Mouse (Mus musculus) testis, postnatal 10 days (tissue): ENCODE measurements around the gene Kcnk5.
A peak's percentile ranks its signal among the peaks of the same experiment; 100 is the strongest.

Source experiments
- DNase-seq: peaks from one replicate; pipeline ENCODE4 v3.0.0; 2021; ENCODE audit warnings: low spot score

Kcnk5 gene

DNA sequence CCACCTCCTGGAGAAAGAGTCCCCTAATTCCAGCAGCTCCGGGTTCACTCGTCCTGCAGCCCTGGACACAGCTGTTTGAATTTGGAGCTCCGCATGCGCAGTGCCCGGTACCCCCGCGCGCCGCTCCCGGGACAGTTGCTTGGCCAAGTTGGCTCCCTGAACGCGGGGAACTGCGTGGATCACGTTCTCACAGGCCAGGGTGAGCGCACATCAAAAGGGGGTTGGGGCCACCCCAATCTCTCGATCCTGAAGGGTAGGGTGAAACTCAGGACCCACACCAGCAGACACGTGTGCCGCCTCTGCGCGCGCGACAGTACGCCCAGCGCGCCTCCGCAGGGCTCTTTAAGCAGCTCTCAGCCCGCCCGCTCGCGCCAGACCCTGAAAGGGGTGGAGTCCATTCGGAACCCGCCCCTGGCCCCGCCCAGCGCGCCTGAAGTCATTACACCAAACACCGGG lies at the start of gene Kcnk5:
Gene Kcnk5 (minus strand): TSS at position 344 of the 456 bp plus-strand sequence.
- DNase-seq, result peak; percentile 96

DNA sequence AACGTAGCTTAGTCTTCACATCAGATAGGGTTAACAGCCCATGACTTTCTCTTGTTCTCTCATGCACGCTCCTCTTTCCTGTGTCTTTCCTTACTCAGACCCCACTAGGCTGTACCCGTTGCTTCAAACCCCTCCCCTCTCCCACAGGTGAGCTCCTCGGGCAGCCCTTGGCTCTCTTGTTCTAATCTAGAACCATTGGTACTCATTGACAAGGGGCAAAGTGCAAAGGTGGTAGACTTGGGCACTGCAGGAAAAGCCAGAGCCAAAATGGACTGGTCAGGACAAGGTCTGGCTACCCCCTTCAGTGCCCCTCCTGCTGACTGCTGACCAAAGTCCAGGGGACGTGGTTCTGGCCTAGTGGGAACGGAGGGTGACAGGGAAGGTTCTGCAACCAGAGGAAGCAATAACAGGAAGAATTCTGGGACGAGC lies 48.5 kb upstream of the Kcnk5 start:
- DNase-seq, result no peak

DNA sequence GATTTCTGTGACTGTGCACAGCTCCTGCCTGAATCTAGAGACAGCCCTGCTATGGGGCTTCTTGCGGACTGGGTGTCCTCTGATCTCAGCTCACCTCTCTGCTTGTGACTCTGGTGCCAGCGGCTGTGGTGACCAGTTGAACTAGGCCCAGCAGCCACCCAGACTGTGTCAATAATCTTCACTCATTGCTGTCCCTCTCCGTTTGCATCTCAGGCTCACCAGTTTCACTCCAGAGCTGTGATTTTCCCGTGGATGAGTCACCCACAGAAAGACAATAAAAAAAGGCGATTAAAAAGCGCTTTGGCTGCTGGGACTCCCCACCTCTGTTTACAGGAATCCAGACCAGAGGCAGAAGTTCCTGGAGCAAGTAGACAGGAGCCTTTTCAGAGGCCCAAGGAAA lies 47.8 kb upstream of the Kcnk5 start:
- no peak for DNase-seq

DNA sequence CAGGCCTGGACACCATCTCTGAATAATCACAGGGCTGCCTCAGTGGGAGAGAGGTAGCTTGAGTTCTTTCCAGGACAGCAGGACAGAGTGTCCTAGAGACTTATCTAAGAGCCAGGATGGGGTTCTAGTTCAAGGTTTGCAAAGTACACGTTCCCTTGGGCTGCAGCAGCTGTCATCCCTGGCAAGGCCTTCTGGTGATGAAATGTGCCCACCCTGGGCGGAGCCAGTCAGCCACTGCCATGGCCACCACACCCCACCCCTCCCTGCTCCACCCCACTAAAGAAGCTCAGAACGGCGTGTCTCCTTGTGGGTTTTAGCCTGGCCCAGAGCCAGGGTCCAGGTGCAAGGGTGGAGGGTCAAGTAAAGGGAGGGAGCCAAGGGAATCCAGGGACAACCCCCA lies 46.7 kb upstream of the Kcnk5 start:
- peak; percentile 63 for DNase-seq

- no peak for DNase-seq
Observed at GRCm38 (mm10) chr14:20226982-20227381, 45.4 kb upstream of the Kcnk5 start.

DNA sequence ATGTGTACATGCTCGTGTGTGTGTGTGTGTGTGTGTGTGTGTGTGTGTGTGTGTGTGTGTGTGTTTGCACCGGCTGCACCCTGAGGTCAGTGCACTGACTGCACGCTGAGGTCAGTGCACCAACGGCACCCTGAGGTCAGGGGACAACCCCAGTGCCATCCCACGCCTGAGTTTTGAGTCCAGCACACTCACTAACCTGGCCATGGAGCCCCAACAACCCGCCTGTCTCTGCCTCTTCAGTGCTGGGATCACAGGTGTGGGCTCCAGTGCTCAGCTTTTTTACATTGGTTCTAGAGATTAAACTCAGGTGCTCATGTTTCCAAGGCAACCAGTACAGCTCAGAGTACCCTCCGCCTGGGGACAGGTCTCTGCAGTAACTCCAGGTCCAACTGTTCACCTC lies 44.9 kb upstream of the Kcnk5 start:
- no peak for DNase-seq

GRCm38 (mm10) chr14:20225525-20225924 lies 43.9 kb upstream of the Kcnk5 start:
- DNase-seq, result no peak

DNA sequence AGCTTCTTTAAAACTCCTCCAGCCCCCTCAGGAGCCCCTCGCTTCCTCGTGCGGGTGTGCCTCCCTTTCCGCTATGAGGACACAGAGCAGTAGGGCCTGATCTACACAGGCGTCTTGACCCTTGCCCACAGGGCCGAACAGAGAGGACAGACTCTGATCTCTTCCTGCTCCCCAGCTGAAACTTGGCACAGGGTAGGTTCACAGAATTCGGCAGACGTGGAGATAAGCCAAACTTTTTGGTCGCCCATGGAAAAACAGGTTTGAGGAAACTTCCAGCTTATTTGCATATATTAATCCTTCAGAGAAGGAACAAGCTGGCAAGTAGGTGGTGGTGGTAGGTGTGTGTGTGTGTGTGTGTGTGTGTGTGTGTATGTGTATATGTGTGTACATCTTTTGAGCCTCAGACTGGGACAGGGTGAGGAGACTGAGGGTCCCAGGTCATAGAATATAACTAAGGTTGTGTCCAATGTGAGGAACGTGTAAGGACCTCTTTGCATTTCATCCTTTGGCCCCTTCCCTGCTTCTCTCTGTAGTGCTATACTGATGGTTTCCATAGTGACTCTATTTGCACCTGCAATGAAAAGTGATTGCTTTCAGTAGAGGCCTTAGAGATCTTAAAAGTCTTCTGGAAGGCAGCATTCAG lies 43.1 kb upstream of the Kcnk5 start:
- no peak for DNase-seq

GRCm38 (mm10) chr14:20224163-20224562 lies 42.6 kb upstream of the Kcnk5 start:
- peak; percentile 54 for DNase-seq

DNA sequence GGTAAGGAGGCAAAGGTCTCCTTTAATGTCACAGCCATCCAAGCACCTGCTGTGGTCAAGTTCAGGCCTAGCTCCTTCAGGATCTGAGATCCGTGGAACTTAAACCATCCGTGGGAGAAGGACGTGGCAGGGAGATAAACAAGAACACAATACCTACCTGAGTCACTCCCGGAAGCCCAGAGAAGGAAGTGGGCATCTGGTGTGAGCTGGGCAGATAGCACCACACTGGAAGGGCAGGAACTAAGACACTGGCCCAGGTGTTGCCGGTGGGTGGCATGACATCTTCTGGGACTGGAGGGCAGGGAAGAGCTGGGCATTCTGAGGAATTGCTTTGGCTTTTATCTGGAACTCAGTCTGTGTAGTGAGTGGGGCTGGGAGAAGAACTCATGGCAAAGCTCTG lies 41.6 kb upstream of the Kcnk5 start:
- DNase-seq, result no peak

DNA sequence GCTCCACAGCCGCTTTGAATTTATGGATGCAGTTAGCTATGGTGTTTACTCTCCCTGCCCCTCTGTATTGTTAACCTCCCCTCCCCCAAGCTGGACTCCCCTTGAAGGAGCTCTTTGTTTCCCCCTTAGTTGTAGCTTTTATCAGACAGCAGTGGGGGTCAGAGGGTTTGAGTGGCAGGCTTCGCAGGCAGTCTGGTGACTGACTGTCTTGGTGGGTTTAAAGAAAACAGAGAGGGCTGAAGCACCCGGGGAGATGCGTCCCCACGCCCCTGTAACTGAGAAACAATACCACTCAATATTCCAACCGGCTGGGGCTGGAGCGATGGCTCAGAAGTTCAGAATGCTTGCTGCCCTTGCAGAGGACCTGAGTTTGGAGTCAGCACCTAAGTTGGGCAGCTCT lies 39.5 kb upstream of the Kcnk5 start:
- no peak for DNase-seq

DNA sequence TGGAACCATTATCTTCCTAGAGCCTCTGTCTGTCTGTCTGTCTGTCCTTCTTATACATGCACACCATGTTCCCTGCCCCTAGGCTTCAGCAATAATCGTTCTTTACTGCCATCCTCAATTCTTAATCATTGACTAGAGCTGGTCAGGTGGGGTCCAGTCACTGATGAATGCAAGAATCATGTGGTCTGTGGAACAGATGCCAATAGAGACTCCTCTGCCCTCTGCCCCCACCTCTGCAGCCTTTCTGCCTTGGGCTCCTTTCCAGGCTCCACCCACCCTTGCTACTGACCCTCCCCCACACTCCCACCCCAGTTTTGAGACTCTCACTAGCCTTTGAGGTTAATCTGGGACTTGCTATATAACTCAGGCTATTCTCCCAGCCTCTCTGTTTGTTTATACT lies 38.2 kb upstream of the Kcnk5 start:
- DNase-seq, result no peak

GRCm38 (mm10) chr14:20217299-20217864 lies 35.8 kb upstream of the Kcnk5 start:
- no peak for DNase-seq

DNA sequence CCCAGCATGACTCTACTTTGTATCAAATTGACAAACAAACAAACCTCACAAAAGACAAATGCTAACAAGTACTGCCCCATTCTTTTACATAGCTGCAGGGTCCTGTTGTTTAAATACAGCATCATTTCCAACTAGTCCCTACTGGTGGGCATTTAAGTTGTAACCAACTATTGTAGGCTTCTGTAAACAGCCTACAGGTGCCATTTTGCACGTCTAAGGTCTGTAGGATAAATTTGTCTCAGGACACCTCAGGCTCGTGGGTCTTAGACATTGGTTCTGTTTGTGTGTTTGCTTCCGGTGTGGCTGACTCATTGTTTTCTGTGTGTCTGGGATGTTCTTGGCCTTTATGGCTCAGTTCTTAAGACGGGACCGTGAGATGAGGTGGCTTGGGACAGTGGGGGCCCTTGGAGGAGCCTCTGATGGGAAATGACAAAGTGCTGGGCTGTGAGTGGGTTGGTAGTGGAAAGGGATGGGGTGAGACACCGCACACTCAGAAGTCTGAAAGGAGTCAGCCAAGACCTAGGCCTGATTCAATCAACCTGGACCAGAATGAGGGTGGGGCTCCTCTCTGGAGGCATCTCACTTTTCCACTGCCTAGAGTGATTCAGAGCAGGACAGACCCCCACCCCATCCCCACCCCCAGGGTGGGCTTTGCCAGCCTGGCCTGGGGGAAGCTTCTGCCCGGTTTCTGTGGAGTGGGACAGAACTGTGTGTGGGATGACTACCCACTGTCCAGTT lies 35.1 kb upstream of the Kcnk5 start:
- no peak for DNase-seq

DNA sequence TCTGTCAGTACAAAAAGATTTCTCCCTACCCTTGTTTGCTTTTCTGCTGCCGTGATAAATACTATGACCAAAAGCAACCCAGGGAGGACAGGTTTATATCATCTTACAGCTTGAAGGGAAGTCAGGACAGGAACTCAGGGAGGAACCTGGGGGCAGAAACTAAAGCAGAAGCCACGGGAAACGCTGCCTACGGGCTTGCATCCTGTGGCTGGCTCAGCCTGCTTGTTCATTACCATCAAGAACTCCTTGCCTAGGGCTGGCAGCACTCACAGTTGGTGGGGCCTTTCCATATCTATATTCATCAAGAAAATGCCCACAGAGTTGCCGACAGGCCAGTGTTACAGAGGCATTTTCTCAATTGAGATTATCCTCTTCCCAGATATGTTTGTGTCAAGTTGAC lies 34.2 kb upstream of the Kcnk5 start:
- DNase-seq, result no peak

GRCm38 (mm10) chr14:20214125-20214524 lies 32.5 kb upstream of the Kcnk5 start:
- DNase-seq, result no peak

DNA sequence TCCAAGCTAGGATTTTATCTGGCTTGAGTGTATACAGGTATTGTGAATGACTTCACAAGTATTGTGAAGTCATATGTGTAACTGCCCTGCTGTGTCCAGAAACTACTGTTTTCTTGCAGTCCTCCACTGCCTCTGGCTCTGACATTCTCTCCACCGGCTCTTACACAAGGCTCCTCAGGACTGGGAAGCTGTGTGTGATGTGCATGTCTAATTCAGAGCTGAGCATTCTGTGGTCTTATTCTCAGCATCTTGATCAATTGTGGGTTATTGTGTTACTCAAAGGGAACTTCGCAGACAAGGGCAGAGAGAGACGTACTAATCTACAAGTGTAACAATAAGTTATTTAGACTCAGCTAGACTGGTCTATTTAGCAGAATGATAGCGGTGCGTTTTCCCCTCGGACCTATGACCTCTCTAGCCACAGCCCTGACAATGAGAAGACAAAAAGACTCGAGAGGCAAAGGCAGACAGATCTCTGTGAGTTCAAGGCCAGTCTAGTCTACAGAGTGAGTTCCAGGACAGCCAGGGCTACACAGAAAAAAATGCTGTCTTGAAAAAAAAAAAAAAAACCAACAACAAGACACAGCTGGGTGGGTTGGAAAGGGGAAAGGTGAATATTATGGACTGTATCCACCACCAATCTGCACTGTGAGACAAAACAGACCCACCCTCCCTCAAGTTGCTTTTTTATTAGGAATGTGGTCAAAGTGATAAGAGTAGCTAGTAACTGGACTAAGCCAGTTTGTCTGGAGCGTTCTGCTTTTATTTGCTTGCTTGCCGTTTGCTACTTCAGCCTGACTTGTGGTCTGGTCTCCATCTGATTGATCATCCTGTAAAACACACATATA lies 30.4 kb upstream of the Kcnk5 start:
- DNase-seq, result no peak

DNA sequence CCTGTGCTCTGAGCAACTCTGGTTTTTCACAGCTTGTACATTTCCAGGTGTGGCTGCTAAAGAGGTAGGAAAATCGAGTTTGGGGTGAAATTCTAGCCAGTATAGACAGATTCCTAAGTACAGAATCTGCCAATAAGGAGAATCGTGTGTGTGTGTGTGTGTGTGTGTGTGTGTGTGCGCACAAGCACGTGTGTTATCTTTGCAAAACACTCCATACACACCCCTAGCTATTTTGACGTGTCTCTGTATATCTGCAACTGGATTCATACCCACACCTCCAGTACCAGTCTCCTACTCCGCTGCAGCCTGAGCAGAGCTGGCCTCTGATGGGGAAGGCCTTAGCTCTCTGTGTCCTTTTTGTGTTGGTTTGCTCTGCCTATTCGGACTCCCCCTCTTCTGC lies 28.3 kb upstream of the Kcnk5 start:
- no peak for DNase-seq

- DNase-seq, result no peak
Observed at GRCm38 (mm10) chr14:20208435-20208834, 26.8 kb upstream of the Kcnk5 start.

DNA sequence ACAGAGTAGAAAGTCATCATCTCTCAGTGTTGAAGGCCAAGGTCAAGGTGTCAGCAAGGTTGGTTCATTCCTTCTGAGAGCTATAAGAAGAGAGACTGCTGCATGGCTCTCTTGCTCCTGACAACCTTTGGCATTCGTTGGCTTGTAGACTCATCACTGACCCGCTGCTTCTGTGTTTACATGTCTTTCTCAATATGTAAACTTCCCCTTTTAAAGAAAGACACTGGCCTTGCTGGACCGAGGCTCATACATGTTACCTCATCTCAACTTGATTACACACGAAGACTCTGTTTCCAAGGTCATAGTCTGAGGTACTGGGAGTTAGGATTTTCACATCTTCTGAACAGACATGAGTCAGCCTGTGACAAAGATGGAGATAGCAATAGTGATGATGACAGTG lies 24.1 kb upstream of the Kcnk5 start:
- no peak for DNase-seq

DNA sequence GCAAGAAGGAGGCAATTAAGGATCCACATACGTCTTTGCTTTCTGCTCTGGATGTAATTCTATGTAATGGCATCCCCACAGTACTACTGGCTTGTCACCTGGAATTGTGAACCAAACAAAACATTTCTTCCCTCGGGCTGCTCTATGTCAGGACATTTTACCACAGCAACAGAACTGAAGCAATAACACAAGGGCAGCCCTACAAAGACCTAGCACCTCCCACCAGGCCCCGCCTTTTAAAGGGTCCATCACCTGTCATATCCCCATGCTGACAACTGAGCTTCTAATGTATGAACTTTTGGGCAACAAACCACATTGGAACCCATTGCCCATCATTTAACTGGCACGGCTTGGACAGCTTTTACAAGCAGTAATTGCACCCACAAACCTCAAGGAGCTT lies 21.7 kb upstream of the Kcnk5 start:
- no peak for DNase-seq

DNA sequence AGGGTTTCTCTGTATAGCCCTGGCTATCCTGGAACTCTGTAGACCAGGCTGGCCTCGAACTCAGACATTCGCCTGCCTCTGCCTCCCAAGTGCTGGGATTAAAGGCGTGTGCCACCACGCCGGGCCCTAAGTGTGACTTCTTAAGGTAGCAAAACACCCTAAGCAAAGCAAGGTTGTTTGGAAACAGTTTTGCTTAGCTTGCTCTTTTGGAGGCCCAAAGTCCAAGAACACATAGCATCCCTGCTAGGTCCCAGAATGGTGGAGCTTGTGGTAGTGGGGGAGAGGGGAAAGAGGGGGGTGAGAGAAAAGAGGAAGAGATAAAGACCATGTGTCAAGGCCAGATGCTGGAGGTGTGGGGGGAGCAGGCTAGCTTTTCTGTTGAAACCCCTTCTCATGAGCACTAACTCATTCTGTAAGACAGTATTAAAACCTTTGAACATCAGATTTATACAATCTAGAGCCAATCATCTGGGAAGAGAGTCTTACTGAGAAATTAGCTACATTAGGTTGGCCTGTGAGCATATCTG lies 21.1 kb upstream of the Kcnk5 start:
- DNase-seq, result no peak
